Mouse (Mus musculus) megakaryocyte-erythroid progenitor cell, adult 5 weeks (primary cell): ENCODE results near the gene Nfx1. TPM values are rescaled to one million over a fixed set of nuclear protein-coding genes. Genes with fewer than 3 reads are reported as not detected.

Experiments
- polyA plus RNA-seq: library from polyadenylated mRNA; stranded (reverse); fragments of >175 nt; gene quantifications from 2 replicates; pipeline ENCODE4 v1.2.3, GENCODE M21; 2012

Gene Nfx1
- 27.5 and 28.9 TPM in 2 replicates for polyA plus RNA-seq

GRCm38 (mm10) chr4:40970842-40971701 is at the start of gene Nfx1:
Nfx1 (plus strand) TSS chr4:40970906.

GRCm38 (mm10) chr4:40948160-40948708 is 22.5 kb upstream of the Nfx1 start, which contains the start of the genes Bag1 and Chmp5:
Bag1 (minus strand) TSS chr4:40948294.
Chmp5 (plus strand) TSS chr4:40948407.

GRCm38 (mm10) chr4:41047524-41048271 is 77.0 kb downstream of the Nfx1 start, which contains the start of gene Aqp7:
Aqp7 (minus strand) TSS chr4:41048139.

Other genes with a start within 250 kb of the Nfx1 start
- gene Dnaja1, start 248.8 kb upstream of the Nfx1 start, polyA plus RNA-seq = 213 and 225 TPM in 2 replicates
- 6.7 and 9.0 TPM in 2 replicates for gene Smu1, start 213.0 kb upstream of the Nfx1 start, polyA plus RNA-seq
- 31.7 and 42.7 TPM in 2 replicates for gene B4galt1, start 116.9 kb upstream of the Nfx1 start, polyA plus RNA-seq
- gene Spink4, start 50.9 kb upstream of the Nfx1 start, polyA plus RNA-seq = not detected in 2 replicates
- gene Bag1, start 22.6 kb upstream of the Nfx1 start, polyA plus RNA-seq = 354 and 451 TPM in 2 replicates
- 3.5 and 3.8 TPM in 2 replicates for gene Chmp5, start 22.5 kb upstream of the Nfx1 start, polyA plus RNA-seq
- 0.07 and 0.09 TPM in 2 replicates for gene Aqp7, start 77.2 kb downstream of the Nfx1 start, polyA plus RNA-seq
- 0.11 and 0.29 TPM in 2 replicates for gene Aqp3, start 127.3 kb downstream of the Nfx1 start, polyA plus RNA-seq
- gene Nol6, start 153.5 kb downstream of the Nfx1 start, polyA plus RNA-seq = 60.4 and 73.0 TPM in 2 replicates
- gene Ube2r2, start 164.8 kb downstream of the Nfx1 start, polyA plus RNA-seq = 40.7 and 46.9 TPM in 2 replicates